Mouse (Mus musculus): ENCODE data around the gene Ubqln4. TPM values are rescaled to one million over a fixed set of nuclear protein-coding genes. Genes with fewer than 3 reads are reported as not detected.

Ubqln4 gene
- polyA plus RNA-seq, 1 experiment from 2014 or later, result 46.5 TPM

DNA sequence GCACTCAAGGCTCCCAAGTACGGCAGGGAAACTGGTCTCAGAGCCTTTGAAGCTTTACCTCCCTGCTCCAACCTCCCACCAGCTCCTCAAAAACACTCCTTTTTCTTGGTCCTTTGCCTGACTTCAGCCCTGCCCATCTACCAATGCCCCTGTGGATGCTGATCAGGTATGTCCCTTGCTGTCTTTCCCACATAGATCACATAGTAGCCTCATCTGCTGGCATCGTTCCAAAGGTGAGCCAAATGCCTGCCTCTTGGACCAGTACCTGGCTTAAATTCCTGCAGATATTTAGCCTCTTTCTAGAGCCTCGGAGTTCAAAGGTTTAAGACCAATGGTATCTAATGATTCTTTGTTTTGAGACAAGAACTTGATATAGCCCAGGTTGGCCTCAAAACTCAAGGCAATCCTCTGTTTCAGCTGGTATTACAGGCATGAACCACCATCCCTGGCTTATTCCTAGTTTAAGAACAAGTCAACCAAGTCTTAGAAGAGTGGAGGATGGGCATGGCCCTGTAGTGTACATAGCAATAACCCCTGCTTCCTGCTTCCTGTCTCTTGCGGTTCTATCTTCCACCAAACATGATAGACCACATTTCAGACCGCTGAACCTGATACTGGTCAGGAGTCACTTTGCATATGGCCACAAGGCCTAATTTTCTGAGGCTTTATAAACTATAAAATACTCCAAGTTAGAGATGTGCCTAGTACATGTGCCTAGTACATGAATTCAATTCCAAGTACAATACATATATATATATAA, 9.7 kb upstream of the Ubqln4 start:
- Histone ChIP-seq H3K4me3 (no peak overlapping the region), H3K4me1 (replicated peaks) (peaks cover 16% of the 10 kb centered on the region), H3K36me3 (peaks cover 13% of the 10 kb centered on the region), H3K9ac (no peak overlapping the region), H3K4me2 (no peak overlapping the region), H3K27ac (ENCODE audit: poor library complexity, severe bottlenecking) (no peak overlapping the region), H3K9me3 (replicated peaks) (no peaks in the 10 kb centered on the region), H3K27me3 (replicated peaks) (no peaks in the 10 kb centered on the region)
- 56% methylated on average over 5 of the region's 5 CpGs for WGBS
- no peak for ATAC-seq (ENCODE audit: insufficient number of reproducible peaks, low FRiP score)

DNA sequence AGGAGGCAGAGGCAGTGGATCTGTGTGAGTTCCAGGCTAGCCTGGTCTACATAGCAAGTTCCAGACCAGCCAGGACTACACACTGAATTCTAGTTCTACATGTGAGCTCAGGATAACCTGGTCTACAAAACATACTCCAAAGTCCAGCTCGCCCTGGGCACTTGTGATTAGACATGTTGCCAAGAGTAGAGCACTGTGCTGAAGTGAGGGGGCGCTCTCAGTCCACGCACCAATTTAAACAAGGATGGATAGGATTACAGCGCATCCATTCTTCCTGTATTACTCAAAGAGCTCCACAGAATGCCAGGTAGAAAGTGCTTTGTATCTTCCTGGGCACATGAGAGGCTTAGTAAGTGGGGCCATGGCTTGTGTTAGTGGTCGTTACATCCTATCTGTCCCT, 9.0 kb upstream of the Ubqln4 start:
- no peaks in the 10 kb centered on the region for H3K27me3 ChIP-seq (replicated peaks)
- peaks cover 10% of the 10 kb centered on the region for H3K36me3 ChIP-seq
- 0 out of 2 replicates have a peak overlapping the region, but pooled peaks have one; percentile 25 for H3K9ac ChIP-seq
- H3K27ac ChIP-seq (ENCODE audit: poor library complexity, severe bottlenecking), result no peak overlapping the region
- peaks cover 13% of the 10 kb centered on the region for H3K4me1 ChIP-seq (replicated peaks)
- WGBS, result 31% methylated on average over 5 of the region's 5 CpGs
- no peaks in the 10 kb centered on the region for H3K9me3 ChIP-seq (replicated peaks)
- H3K4me3 ChIP-seq, result no peak overlapping the region
- ATAC-seq (ENCODE audit: insufficient number of reproducible peaks, low FRiP score), result no peak
- H3K4me2 ChIP-seq, result no peak overlapping the region

DNA sequence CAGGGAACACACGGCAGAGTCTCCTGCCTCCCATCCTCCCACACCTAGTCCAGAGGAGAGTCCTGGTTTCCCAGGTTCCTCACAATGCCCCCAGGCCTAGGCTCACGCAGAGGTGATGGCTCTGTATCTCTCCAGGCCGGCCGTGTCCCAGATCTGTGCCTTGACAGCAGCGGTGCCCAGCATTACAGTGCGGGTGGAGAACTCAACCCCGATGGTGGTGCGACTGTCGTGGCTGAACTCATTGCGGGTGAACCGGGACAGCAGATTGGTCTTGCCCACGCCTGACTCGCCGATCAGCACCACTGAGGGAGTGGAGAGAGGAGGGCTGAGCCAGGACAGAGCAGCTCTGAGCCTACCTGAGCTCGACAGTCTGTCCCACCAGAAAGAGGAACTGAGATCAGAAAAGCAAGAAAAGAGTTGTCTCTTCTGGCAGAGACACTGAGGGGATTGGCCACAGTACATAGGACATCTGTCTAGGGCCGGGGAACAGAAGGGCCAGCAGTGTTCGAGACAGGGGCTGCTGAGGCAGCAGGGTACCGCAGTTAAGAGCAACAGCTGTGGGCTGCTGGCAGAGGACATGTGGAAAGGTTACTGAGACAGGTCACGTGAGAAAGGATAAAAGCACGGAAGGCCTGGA, 8.5 kb upstream of the Ubqln4 start:
- 58% methylated on average over 20 of the region's 20 CpGs for WGBS
- Histone ChIP-seq H3K9ac (peak overlapping the region; percentile 25; the same call in 1 of the 2 replicates), H3K4me3 (no peak overlapping the region), H3K27ac (ENCODE audit: poor library complexity, severe bottlenecking) (no peak overlapping the region), H3K4me1 (replicated peaks) (peaks cover 9% of the 10 kb centered on the region), H3K4me2 (no peak overlapping the region), H3K9me3 (replicated peaks) (no peaks in the 10 kb centered on the region), H3K36me3 (peaks cover 7% of the 10 kb centered on the region), H3K27me3 (replicated peaks) (no peaks in the 10 kb centered on the region)
- no peak for ATAC-seq (ENCODE audit: insufficient number of reproducible peaks, low FRiP score)

DNA sequence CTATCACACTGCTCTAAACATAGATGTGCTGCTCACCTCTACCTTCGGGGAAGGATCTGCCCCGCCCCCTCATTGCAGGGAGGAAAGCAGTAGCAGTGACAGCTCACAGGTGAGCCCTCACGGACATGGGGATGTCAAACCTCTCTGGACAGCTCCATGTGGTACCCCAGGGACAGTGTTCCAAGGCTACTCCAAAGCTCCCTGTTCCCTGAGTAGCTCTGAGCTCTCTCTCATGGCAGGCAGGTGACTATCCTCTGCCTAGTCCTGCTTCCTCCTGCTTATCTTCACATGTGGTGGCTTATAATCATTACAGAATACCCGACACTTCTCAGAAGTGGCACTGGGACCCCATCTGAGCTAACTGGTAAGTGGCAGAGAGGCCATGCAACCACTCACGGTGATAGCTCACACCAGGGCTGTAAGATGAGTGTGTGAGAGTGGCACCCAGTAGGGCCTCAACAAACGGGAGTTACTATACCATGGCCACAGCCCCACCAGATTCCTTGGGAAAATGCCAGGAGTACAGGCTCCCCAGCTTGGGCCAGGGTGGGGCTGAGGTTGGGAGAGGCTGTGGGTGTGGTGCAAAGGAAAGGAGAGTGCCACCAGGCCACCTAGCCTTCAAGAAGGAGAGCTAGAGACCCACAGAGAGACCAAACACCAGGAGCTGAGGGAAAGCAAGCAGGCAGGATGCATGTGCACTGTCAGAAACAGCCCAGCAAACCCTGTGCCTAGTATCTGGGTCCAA, 6.7 kb upstream of the Ubqln4 start:
- no peaks in the 10 kb centered on the region for H3K9me3 ChIP-seq (replicated peaks)
- H3K4me1 ChIP-seq (replicated peaks), result peaks cover 6% of the 10 kb centered on the region
- H3K27me3 ChIP-seq (replicated peaks), result no peaks in the 10 kb centered on the region
- no peak overlapping the region for H3K4me2 ChIP-seq
- whole genome bisulfite sequencing, result 69% methylated on average over 6 of the region's 6 CpGs
- no peak overlapping the region for H3K27ac ChIP-seq (ENCODE audit: poor library complexity, severe bottlenecking)
- no peak overlapping the region for H3K4me3 ChIP-seq
- ATAC-seq (ENCODE audit: insufficient number of reproducible peaks, low FRiP score), result no peak
- no peak overlapping the region for H3K9ac ChIP-seq
- H3K36me3 ChIP-seq, result no peaks in the 10 kb centered on the region; the same call in 1 of the 2 replicates

DNA sequence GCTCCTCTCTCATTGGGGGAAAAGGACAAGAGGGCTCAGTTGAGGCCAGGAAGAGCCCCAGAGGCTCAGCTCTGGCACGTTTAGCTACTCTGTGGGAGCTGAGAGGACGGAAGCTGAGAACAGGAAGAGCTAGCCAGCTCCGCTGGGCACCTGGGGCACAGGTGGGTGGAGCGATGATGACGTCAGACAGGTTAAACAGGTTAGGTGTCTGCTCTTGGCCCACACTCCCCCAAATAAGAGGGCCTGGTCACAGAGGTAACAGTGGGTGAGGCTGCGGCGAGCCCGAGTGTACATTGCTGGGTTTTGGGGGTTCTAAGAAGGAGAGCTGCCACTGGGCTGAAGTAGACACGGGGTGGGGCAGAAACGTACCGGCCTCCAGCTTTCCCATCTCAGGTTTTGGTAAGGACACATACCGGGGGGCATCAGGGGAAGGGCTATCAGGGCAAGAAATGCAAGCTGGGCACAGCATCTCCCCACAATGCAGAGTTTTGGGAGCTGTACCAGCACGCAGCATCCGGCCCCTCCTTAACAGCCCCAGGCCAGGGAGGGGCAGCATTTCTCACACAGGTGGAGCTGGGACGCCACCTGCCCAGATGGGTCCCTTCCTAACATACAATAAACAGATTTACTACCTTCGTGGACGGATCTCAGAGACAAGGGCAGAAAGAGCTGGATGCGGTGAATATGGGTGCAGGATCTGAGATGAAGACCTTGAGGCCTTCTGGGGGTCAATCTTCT, 5.2 kb upstream of the Ubqln4 start, which contains the start of gene Rab25:
TSS of gene Rab25 (minus strand) at position 121 of the 738 bp plus-strand sequence.
- Histone ChIP-seq H3K4me3 (no peak within 1 kb of the TSS), H3K27me3 (replicated peaks) (no peaks in the 10 kb centered on the region), H3K9ac (no peak within 1 kb of the TSS), H3K4me1 (replicated peaks) (peaks cover 12% of the 10 kb centered on the region), H3K36me3 (no peaks in the 10 kb centered on the region; the same call in 1 of the 2 replicates), H3K9me3 (replicated peaks) (no peaks in the 10 kb centered on the region), H3K27ac (ENCODE audit: poor library complexity, severe bottlenecking) (no peak within 1 kb of the TSS), H3K4me2 (no peak within 1 kb of the TSS)
- no peak for ATAC-seq (ENCODE audit: insufficient number of reproducible peaks, low FRiP score)
- WGBS, result 52% methylated on average over 18 of the region's 18 CpGs

DNA sequence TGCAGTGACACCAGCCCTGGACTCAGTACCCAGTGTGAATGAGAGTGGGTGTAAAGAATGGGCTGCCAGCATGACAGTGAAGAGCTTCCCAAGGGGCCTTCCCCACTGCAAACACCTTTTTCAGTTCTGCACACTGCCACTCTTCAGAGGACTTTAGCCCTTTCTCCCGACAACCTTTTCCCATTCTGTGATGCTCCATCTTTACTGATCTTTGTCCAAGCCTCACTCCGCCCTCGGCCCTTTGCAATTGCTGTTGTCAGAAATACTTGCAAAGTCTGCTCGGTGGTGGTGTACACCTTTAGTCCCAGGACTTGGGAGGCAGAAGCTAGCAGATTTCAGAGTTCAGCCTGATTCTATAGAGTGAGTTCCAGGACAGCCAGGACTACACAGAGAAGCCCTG, 2.0 kb upstream of the Ubqln4 start:
- peaks cover 27% of the 10 kb centered on the region for H3K4me1 ChIP-seq (replicated peaks)
- peaks cover 11% of the 10 kb centered on the region for H3K36me3 ChIP-seq
- H3K9ac ChIP-seq, result peak overlapping the region; percentile 82; the same call in 1 of the 2 replicates
- H3K4me3 ChIP-seq, result peak overlapping the region; percentile 84; the same call in 1 of the 2 replicates
- peak overlapping the region; percentile 91 for H3K4me2 ChIP-seq
- 83% methylated on average over 4 of the region's 4 CpGs for WGBS
- no peaks in the 10 kb centered on the region for H3K27me3 ChIP-seq (replicated peaks)
- no peaks in the 10 kb centered on the region for H3K9me3 ChIP-seq (replicated peaks)
- ATAC-seq (ENCODE audit: insufficient number of reproducible peaks, low FRiP score), result no peak
- H3K27ac ChIP-seq (ENCODE audit: poor library complexity, severe bottlenecking), result no peak overlapping the region

DNA sequence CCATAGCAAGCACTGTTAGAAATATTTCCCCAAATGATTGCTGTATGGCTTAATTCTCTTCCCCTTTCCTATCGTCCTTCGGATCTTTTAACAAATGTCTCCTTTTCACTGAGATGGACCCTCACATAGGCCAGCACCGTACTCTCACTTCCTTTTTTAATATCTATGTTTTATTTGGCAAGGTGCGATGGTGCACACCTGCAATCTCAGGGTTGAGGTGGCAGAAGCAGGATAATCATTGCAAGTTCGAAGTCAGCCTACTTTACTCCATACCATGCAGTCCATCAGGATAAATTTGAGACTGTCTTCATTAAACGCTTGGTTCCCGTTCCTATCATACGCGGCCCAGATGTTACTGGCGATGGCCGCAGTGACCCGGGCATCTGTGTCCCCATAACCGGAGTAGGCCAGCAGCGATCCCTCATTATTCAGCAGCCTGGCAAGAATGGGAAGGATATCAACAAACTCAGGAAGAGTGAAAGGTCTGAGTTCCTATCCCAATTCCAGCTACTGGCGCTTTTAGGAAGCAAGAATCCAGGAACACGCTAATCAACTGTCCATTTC, 1.4 kb upstream of the Ubqln4 start:
- ATAC-seq (ENCODE audit: insufficient number of reproducible peaks, low FRiP score), result no peak
- WGBS, result 22% methylated on average over 16 of the region's 16 CpGs

DNA sequence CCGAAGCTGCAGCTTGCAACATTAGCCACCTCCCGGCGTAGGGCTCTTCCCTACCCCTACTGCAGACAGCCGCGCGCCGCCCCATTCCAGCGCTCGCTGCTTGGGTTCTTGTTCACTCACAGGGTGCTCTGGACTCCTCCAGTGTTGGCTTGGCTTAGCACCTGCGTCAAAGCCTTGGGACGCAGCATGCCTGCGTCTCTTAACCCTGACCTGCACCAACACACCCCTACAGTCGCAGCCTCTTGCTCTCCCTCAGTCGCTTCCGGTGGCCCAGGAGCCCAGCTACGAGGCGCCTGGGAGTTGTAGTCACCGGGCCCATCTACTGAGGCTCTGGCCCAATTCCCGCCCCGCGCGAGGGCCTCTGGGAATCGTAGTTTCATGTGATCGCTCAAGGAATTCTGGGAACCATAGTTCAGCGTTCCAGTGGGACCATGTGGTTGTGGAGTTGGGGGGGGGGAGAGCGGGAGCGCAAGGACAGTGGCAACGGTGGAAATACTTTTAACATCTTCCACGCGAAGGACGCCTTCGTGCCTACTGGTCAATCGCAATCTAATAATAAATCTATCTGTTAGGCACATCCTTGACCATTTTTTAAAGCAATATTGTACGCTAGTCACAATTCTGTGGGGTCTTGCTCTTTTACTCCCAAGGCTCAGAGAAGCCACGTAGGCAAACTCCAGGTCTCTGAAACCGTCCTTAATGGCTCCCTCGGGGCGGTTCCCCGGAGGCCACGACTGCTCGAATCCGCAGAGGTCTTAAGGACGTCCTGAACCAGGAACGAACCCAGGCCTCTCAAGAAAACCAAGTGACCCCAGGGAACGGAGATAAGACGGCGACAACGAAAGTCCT, 658 bp upstream of the Ubqln4 start, which contains the start of gene Lamtor2:
TSS of gene Lamtor2 (minus strand) at position 399 of the 849 bp plus-strand sequence.
- H3K27ac ChIP-seq (ENCODE audit: poor library complexity, severe bottlenecking), result peak within 1 kb of the TSS; percentile 96
- H3K4me1 ChIP-seq (replicated peaks), result peaks cover 27% of the 10 kb centered on the region
- peak within 1 kb of the TSS; percentile 89 for H3K9ac ChIP-seq
- H3K9me3 ChIP-seq (replicated peaks), result no peaks in the 10 kb centered on the region
- peaks cover 23% of the 10 kb centered on the region for H3K36me3 ChIP-seq
- peak within 1 kb of the TSS; percentile 84 for H3K4me3 ChIP-seq
- H3K4me2 ChIP-seq, result peak within 1 kb of the TSS; percentile 91
- ATAC-seq (ENCODE audit: insufficient number of reproducible peaks, low FRiP score), result peak; percentile 90
- no peaks in the 10 kb centered on the region for H3K27me3 ChIP-seq (replicated peaks)
- WGBS, result under 1% methylated on average over 48 of the region's 48 CpGs

More for the DNA sequence above, 1.4 kb upstream of the Ubqln4 start:
- Histone ChIP-seq H3K27me3 (replicated peaks) (no peaks in the 10 kb centered on the region), H3K27ac (ENCODE audit: poor library complexity, severe bottlenecking) (peak overlapping the region; percentile 96), H3K9ac (peak overlapping the region; percentile 82), H3K4me3 (peak overlapping the region; percentile 84), H3K4me2 (peak overlapping the region; percentile 91), H3K36me3 (peaks cover 16% of the 10 kb centered on the region), H3K4me1 (replicated peaks) (peaks cover 27% of the 10 kb centered on the region), H3K9me3 (replicated peaks) (no peaks in the 10 kb centered on the region)

DNA sequence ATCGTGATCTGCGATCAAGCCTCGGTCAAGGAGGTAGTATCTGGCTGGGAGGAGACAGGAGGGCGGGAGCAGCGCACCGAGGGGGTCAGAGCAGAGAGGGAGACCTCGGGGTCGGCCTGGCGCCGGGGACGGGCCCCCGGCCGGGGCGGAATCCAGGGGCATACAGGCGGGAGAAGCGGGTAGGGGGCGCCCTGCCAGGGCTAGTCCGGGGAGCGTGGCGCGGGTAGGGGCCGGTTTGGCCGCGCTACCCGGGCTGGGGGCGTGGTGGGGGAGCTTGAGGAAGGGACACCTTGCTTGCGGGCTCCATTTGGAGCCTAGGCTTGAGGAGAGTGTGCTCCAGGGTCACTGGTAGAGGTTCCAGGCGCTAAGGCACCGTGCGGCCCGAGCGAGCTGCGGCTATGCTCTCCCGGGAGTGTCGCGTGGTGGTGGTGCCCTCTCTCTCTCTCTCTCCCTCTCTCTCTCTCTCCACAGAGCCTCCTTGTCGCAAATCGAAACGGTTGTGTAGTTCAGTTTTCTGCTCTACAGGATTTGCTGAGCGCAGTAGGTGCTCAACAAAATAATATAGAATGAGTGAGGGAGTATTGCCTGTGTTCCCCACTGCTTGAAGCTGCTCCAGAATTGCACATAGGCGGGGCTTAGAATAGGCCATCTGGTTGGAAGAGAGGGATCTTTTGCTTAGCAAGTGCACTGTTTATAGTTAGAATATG, 475 bp downstream of the Ubqln4 start:
- ATAC-seq (ENCODE audit: insufficient number of reproducible peaks, low FRiP score), result peak; percentile 48
- H3K9ac ChIP-seq, result peak overlapping the region; percentile 89
- H3K27me3 ChIP-seq (replicated peaks), result no peaks in the 10 kb centered on the region
- H3K27ac ChIP-seq (ENCODE audit: poor library complexity, severe bottlenecking), result peak overlapping the region; percentile 96
- 1% methylated on average over 40 of the region's 41 CpGs for WGBS
- no peaks in the 10 kb centered on the region for H3K9me3 ChIP-seq (replicated peaks)
- H3K4me1 ChIP-seq (replicated peaks), result peaks cover 27% of the 10 kb centered on the region
- peak overlapping the region; percentile 84 for H3K4me3 ChIP-seq
- peaks cover 35% of the 10 kb centered on the region for H3K36me3 ChIP-seq
- H3K4me2 ChIP-seq, result peak overlapping the region; percentile 91

All from heart, embryonic 12.5 days (tissue).